Mouse (Mus musculus): ENCODE data around the gene Lat.
"Not testable (repeated sequence)": the region's sequence is repeated elsewhere in the genome, so short reads cannot be mapped to it uniquely, and the experiment has no call there.

DNA sequence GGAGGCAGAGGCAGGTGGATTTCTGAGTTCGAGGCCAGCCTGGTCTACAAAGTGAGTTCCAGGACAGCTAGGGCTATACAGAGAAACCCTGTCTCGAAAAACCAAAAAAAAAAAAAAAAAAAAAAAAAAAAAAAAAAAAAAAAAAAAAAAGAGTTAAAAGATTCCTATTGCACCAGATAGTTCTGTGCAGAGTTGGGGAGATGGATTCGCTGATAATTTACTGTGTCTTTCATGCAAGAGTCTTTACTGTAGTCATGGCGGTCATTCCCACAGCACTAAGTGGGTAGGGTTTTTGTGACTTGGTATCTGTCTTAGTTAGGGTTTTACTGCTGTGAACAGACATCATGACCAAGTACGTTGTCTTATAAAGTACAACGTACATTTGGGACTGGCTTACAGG is 40.5 kb downstream of the Lat start:
- not testable (repeated sequence) for TF ChIP-seq BHLHE40 (IDR thresholded peaks at IDR 0.05; ENCODE audit: borderline replicate concordance, low read depth, low read length); MYC (IDR thresholded peaks at IDR 0.05; ENCODE audit: low read depth, low read length)
